Mouse (Mus musculus) kidney, adult 18-20 months (tissue): ENCODE data around the gene Gfpt1.

Source experiments
- DNase-seq: peaks from one replicate; pipeline ENCODE4 v3.0.0; 2021

The Gfpt1 gene

DNA sequence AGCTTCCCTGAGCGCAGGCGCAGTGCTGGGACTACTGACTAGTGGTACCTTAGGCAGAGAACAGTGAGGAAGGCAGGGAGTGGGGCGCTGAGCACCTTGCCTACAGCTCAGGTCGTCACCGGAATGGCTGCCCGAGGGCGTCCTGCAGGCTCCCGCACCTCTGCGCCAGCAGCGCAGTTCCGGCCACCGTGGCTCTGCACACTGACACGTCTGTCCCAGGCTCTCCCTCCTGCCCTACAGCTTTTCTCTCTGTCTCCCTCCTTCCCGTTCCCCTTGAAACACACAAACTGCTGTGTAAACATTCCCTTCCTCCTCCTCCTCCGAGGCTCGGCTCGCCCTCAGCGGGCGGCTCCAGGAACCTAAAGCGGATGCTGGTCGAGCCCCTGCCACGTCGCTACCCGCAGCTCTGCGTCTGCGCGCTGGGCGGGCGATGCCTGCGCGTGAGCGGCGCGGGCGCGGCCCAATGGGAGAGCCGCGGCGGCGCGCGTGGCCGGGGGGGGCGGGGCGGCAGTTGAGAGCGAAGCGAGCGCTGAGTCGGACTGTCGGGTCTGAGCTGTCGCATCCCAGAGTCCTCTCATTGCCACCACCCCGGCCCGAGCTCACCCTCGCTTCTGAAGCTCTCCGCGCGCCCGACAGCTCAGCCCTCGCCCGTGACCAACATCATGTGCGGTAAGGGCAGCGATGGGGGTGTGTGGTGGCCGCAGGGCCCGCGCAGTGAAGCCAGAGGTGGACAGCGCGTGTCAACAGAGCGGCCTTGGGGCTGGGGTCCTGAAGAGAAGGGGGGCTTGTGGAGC is at the start of gene Gfpt1:
Gene Gfpt1, plus strand, starts transcription at position 510 of the 794 bp plus-strand sequence.
- peak; percentile 94 for DNase-seq

GRCm38 (mm10) chr6:86994254-86994653 is 48.4 kb upstream of the Gfpt1 start:
- DNase-seq: no peak

DNA sequence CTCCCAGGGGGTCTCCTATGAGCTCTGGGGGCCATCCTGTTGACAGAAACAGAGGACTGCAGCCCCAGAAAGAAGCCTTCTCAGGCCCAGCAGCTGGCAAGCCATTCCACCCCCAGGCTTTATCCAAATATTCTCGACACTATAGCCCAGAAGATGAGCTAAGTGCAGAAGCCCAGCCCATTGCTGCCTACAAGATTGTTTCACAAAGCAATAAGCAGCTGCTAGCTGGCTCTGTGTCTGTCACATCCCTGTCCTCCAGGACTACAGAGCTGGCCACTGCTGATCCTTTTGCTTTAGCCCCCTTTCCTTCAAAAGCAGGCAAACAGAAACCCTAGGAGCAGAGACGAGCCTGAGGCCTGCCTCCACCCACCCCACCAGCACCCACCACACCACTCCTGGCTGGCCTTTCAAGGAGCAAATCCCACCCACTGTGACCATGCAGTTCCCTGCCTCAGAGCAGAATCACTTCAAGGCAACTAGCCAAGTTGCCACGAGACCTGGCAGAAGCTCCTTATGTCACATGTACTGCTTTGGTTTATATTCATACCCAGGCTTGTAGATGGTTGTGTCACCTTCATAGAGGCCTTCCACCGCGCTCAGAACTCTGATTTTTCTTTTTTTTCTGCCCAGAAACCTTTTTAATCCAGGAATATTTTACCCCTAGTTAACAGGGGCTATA is 45.9 kb upstream of the Gfpt1 start:
- peak; percentile 60 for DNase-seq

DNA sequence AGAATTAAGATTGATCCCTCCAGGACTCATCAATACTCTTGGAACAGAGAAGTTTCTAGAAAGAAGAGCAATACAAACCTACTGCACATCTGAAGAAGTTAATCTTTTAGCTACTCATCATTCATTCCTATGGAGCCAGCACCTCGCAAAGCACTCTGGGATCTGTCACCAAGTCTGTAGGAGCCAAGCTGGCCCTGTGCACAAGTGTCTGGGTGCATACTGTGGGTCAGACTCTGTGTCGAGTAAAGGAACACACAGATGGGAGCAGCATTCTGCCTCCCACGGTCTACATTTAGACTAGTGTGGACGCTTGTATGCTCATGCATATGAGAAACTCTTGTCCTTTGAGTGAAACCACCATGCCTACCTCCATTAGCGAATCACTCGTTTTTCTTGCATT is 45.3 kb upstream of the Gfpt1 start:
- DNase-seq: no peak

- DNase-seq: no peak
These were observed 40.7 kb upstream of the Gfpt1 start for GRCm38 (mm10) chr6:87001995-87002394.

GRCm38 (mm10) chr6:87002521-87003055 is 40.1 kb upstream of the Gfpt1 start:
- DNase-seq: peak; percentile 89

DNA sequence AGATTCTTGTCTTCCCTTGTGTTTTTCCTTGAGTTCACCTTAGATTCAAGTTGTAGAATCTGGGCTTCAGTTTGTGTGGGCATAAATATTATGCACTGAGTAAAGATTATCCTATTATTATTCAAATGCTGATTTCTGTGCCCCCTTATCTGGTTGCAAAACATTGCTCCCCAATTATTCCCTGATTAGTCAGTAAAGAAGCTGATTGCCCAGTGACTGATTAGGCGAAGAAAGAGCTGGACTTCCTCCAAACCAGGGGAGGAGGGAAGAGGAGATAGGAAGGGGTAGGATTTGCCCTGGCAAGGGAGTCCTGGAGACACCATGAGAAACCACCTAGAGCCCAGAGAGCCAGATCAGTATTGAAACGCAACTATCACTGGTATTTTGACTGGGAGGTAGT is 38.5 kb upstream of the Gfpt1 start:
- DNase-seq: no peak

- DNase-seq: no peak
These were observed 37.1 kb upstream of the Gfpt1 start for GRCm38 (mm10) chr6:87005577-87005976.

- no peak for DNase-seq
These were observed 33.8 kb upstream of the Gfpt1 start, which contains the start of gene Nfu1 for GRCm38 (mm10) chr6:87008887-87009286. Gene Nfu1, plus strand, starts transcription at chr6:87009236.

DNA sequence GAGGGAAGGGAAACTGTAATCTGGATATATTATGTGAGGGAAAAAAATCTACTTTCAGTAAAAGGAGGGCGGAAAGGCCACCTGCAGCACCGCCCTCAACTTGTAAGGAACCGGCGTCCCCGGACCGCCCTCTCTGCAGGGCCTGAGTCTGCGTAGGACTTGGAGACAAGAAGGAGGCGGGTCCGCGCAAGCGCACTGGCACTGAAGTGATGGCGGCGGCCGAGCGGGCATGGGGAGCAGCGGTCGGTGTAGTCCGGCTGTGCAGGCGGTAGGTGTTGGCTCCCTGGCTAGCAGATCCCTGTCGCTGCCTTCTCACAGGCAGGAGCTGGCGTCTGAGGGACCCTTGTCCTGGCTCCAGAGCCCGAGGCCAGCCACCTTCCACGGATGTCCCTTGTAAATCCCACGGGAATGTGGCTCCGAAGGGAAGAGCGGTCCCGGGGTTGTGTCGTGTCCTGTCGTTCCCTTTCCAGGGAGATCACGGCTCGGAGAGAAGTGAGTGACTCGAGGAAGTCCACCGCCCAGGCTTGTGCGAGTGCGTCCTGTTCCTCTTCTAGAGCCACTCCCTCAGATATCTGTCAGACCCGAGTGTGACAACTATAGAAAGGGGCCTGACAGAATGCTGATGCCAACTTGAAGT is 32.8 kb upstream of the Gfpt1 start:
- DNase-seq: peak; percentile 96

DNA sequence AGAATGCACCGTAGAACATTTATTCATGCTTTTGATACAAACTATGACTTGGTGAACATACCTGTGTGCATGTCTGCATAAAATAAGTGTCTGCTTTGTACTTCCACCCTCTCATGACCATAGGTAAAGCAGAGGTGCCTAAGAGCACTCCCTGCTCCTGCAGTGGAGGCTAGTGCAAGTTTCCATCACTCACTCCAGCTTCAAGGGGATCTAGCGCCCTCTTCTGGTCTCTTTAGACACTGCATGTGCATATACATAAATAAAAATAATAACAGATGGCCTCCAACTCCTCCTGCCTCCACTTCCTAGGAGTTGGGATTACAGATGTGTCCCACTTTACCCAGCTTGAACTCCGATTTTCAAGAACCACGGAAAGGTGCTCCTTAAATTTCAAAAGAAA is 25.7 kb upstream of the Gfpt1 start:
- peak; percentile 43 for DNase-seq

GRCm38 (mm10) chr6:87018874-87019273 is 23.8 kb upstream of the Gfpt1 start:
- DNase-seq: no peak

GRCm38 (mm10) chr6:87021791-87022190 is 20.9 kb upstream of the Gfpt1 start:
- no peak for DNase-seq

DNA sequence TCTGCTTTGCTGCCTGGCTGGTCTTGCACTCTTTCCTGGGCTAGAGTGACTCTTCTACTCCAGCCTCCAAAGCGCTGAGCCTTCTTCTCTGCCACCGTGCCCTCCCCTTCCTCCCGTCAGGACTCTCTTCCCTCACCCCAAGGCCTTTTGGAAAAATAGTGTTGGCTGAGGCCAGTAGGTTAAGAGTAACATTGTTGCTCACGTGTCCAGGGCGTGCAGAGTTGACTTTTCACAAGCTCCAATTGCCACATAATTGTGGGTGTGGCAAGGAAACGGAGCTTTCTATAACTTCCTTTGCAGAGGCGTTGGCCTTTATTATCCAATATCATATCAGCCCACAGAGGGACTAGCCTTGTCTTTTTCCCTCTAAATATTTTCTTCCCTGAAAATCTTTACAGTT is 15.7 kb upstream of the Gfpt1 start:
- DNase-seq: no peak

DNA sequence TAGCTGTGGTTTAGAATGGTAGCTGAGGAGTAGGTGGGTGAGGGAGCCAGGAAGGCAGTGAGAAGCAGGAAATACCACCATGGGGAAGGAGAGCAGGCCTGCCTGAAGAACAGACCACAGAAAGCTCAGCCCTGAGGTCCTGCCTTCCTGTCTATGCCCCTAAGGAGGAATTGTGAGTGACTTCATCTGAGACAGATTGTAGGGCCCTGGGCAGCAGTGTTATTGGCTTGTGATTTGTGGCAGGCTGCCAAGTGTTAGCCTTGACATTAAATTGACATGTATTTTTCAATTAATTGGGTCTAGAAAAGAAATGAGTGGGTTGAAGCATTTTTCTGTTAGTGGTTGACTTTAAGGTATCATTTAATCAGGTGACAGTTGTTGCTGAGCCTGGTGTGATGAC is 13.8 kb upstream of the Gfpt1 start:
- DNase-seq: no peak

- peak; percentile 51 for DNase-seq
These were observed 11.3 kb upstream of the Gfpt1 start for GRCm38 (mm10) chr6:87031310-87031709.

GRCm38 (mm10) chr6:87032401-87032800 is 10.2 kb upstream of the Gfpt1 start:
- no peak for DNase-seq

- no peak for DNase-seq
These were observed 8.3 kb upstream of the Gfpt1 start for GRCm38 (mm10) chr6:87034395-87034794.

DNA sequence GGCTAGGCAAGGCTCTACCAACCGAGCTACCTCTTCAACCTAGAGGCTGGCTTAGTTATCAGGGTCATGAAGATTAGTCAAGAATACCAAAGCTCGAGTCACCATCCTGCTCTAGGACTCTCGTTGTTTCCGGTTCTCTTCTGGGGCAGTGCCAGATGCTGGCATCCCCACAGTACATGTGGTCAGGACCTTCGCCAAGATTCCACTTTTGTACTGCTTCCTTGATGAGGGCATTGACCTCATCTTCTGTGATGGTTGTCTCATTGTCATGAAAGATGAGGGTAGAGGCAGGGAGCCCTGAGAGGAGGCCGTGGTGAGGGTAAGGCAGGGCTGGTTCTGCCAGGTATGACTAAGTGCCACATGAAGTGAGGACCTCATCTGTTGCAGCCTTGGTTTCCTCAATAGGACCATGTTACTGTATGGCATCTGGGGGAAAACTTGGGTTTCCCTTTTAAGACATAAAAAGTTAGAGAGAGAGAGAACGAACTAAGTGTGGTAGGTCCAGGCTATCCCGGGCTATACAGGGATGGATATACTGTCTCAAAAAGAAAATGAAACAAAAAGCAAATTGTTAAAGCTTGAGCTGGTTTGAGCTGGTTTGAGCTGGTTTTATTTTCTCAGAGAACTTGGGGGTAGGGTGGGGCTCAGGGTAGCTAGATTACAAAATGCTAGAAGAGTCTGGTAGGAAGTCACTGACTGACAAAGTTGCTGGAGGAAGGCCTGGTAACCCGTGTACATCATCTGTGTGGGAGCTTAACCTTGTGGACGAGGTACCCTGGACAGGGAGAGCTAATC is 4.6 kb upstream of the Gfpt1 start:
- DNase-seq: peak; percentile 15

- no peak for DNase-seq
These were observed 3.5 kb upstream of the Gfpt1 start for GRCm38 (mm10) chr6:87039161-87039560.

DNA sequence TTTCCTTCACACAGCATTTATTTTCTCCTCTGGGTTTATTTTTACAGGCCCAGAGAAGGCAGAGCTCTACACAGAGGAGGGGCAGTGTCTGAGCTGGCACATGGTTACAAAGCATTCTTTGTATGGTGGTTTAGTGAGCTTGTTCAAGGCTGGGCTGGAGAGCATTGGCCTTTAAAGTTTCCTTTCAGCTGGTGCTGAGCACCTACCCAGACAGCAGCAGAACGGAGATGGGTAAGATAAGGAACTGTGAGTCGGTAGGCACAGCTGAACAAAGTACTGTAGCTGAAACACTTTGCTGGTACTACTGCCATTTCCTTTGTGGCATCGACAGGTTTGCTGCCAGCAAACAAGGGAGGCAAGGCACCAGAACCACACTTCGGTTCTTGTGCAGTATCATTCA is 1.7 kb upstream of the Gfpt1 start:
- no peak for DNase-seq

- DNase-seq: no peak
These were observed 1.2 kb upstream of the Gfpt1 start for GRCm38 (mm10) chr6:87041431-87041830.

- DNase-seq: no peak
These were observed 676 bp upstream of the Gfpt1 start for GRCm38 (mm10) chr6:87042004-87042336.
